Mouse (Mus musculus): ENCODE results near the gene Gabarapl2.

The Gabarapl2 gene

GRCm38 (mm10) chr8:111967246-111967870 is 26.9 kb downstream of the Gabarapl2 start:
- DNase-seq (ENCODE audit: low spot score in 2 of 2), result no peak

GRCm38 (mm10) chr8:111968541-111968940 is 28.0 kb downstream of the Gabarapl2 start:
- no peak for DNase-seq (ENCODE audit: low spot score in 2 of 2)

DNA sequence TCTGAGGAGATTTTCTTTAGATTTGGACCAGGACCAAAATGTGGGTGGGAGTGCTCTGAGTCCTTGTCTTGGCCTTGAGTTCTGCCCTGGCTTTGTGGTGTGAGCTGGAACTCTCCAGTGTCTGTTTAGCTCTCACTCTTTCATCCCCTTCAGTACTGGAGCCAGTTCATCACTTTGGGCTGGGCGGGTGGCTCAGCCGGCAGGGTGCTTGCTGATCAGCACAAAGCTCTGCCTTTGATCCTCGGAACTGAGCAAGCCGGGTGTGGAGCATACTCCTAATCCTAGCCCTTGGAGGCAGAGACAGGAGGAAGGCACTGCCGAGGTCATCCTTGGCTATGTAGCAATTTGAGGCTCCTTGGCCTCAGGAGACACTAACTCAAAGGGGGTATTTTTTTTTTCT is 28.5 kb downstream of the Gabarapl2 start:
- DNase-seq (ENCODE audit: low spot score in 2 of 2), result no peak

GRCm38 (mm10) chr8:111974138-111974537 is 33.6 kb downstream of the Gabarapl2 start:
- DNase-seq (ENCODE audit: low spot score in 2 of 2), result no peak

DNA sequence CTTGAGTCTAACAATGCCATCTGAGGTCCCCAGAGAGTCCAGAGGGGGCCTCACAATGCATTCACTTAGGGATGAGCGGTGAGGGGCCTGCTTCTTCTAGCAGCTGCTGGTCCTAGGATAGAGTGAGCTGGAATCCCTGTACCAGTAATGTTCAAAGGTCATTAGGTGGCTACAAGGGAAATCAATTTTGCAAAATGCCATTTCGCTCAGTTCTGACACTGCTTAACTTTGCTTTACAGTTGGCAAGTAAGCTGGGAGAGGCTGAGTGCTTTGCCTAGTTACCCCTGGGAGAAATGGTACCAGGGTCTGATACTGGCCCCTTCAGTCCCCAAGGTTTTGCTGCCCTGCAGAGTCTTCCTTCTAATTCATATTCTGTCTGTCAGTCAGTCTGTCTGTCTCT is 35.2 kb downstream of the Gabarapl2 start:
- no peak for DNase-seq (ENCODE audit: low spot score in 2 of 2)

DNA sequence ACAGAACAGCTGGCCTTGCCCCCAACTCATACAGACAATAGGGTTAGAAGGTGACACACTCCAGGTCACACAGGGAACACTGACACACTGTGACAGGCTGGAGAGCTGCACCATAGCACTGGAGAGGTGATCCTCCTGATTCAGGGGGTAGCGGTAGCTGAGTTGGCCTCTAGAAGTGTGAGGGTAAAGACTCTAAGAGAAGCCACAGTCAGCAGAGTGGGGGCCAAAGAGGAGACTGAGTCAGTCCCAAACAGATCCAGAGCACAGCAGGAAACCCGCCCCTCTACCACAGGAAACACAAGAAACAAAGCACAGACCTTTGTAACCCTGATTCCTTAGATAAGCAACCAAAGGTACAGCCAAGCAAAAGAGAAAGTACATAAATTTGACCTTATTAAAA is 35.8 kb downstream of the Gabarapl2 start:
- no peak for DNase-seq (ENCODE audit: low spot score in 2 of 2)

DNA sequence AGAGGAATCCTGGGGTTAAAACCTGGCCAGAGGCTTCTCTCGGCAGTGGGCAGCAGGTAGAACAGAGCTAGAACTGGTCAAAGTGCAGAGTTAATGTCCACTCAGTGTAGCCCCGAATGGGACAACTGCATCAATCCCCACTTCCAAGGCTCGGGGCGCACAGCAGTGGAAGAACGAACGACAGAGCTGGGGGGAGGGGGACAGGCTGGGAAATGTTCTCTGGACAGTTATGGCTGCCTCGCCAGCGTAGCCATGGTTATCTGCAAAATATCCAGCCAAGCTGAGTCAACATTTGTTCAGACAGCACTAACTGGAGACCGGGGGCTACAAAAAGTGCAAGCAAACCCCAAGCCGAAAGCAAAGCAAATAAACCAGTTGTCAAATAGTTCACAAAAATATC is 37.6 kb downstream of the Gabarapl2 start:
- DNase-seq (ENCODE audit: low spot score in 2 of 2), result no peak

GRCm38 (mm10) chr8:111982116-111982515 is 41.6 kb downstream of the Gabarapl2 start:
- DNase-seq (ENCODE audit: low spot score in 2 of 2), result no peak

DNA sequence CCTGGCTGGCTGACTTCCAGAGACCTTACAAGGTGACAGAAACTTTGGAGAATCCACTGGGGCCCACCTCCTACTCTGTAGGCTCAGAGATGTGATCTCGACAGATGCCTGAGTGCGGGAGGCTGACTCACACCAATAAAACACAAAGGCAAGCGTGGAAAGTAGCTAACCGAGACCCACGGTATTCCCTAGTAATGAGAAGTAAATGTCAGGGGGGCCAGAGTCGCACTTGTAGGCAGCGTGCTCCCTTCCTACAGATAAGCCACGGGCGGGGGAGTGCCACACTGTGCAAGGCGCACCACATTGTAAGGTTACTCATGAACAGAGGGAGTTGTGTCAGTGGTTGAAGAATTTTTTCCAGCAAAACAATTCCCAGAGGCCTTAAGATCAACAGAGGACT is 44.0 kb downstream of the Gabarapl2 start:
- DNase-seq (ENCODE audit: low spot score in 2 of 2), result peak in 1 of 2 experiments; percentile 33

DNA sequence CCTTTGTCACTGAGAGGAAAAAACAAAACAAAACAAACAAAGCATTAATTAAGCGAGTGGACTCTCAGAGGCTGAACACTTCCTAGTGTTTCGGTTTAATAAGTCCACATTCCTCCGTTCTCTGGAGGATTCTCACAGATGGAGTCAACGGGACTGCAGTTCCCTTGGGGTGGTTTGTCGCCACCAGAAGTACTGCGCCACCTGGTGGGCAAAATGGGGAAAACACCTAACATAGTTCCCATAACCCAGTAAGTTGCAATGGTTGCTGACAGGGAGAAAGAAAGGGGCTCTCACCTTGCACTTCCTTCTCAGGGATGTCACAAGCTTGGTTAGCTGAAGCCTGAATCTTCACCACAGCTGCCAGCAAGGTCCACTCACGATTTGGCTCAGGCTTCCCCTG is 49.4 kb downstream of the Gabarapl2 start:
- DNase-seq (ENCODE audit: low spot score in 2 of 2), result peak; percentile 42 to 43

DNA sequence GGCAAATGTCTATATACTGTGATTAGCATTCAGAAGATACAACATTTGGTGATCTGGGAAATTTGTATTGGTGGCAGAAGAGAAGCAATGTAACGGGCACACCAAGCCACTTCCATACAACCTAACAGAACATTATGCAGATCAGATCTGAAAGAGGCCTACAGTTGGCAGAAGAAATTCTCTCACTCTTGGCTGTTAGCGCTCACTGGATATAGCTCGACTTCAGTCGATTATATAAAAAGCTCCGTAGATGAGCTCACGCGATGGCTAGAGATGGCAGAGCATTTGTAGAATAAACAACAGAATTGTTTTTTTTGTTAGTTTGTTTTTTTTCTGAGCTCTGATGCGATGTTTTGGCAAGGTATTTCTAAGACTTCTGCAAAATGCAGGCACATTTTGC is 50.8 kb downstream of the Gabarapl2 start:
- peak in 1 of 2 experiments; percentile 26 for DNase-seq (ENCODE audit: low spot score in 2 of 2)

DNA sequence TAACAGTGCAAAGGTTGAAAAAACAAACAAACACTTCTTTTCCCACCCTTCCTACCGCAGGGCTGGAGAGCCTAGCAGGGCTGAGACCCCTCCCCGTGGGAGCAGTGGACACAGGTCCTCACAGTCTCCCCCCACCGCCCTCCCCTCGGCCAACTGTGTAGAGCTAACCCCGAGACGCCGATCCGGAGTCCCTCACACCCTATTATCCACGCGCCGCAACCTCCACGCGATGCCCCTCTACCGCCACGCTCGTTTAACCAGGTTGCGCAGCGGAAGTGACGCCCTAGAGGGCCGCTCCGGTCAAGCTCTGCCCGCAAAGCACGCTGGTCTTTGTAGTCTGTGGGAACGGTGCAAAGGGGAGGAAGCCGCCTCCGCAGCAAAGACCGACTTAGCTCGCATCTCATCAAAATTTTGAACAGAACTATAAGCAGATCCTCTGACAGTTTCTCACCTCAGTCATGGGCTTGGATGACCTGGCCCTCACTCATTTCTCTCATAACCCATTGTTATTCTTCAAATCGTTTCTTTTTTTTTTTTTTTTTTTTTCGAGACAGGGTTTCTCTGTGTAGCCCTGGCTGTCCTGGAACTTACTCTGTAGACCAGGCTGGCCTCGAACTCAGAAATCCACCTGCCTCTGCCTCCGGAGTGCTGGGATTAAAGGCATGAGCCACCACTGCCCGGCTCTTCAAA is 51.7 kb downstream of the Gabarapl2 start, which contains the start of gene Adat1:
Gene Adat1, minus strand, starts transcription at position 290 of the 690 bp plus-strand sequence.
- peak; percentile 79 to 88 for DNase-seq (ENCODE audit: low spot score in 2 of 2)

DNA sequence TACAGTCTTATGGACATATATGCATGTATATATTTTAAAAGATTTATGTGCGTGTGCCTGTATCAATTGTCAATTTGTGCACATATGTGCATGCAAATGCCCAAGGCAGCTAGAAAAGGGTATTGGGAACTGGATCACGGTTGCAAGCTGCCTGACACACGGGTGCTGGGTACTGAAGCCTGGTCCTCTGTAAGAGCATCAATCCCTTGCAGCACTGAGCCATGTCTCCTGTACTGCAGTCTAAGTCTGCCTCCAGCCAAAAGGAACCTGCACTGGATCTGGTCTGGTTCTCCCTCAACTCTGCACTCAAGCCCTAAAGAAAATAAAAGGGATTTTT is 52.2 kb downstream of the Gabarapl2 start:
- no peak for DNase-seq (ENCODE audit: low spot score in 2 of 2)

Measured in right cerebral cortex, postnatal 36 days (tissue).